Mouse (Mus musculus) megakaryocyte, embryonic 14.5 days (primary cell): Measurements from ENCODE around the gene Sephs2.

Experiments used
- FLI1 ChIP-seq: IDR thresholded peaks from 2 replicates; pipeline ENCODE4 v1.6.1; 2012; ENCODE audit warnings: low read length, inconsistent platforms, mixed read lengths
- GATA1 ChIP-seq: IDR thresholded peaks from 3 replicates; pipeline ENCODE4 v1.6.1; 2012; ENCODE audit warnings: mixed read lengths, low read length, inconsistent platforms, borderline replicate concordance

GRCm38 (mm10) chr7:127280092-127280491, 6.2 kb upstream of the Sephs2 start:
- TF ChIP-seq GATA1 (no peak), FLI1 (no peak)
